Mouse (Mus musculus) G1E (cell line): ENCODE results near the gene Ttc16.

ENCODE experiments used
- CTCF ChIP-seq: IDR thresholded peaks from 2 replicates; pipeline ENCODE4 v1.5.1; 2012; ENCODE audit warnings: low read depth, low read length, inconsistent platforms, mixed read lengths
- GATA1 ChIP-seq: IDR thresholded peaks from 2 replicates; pipeline ENCODE4 v1.6.1; 2012; ENCODE audit warnings: borderline replicate concordance, low read length, inconsistent platforms, mixed read lengths

DNA sequence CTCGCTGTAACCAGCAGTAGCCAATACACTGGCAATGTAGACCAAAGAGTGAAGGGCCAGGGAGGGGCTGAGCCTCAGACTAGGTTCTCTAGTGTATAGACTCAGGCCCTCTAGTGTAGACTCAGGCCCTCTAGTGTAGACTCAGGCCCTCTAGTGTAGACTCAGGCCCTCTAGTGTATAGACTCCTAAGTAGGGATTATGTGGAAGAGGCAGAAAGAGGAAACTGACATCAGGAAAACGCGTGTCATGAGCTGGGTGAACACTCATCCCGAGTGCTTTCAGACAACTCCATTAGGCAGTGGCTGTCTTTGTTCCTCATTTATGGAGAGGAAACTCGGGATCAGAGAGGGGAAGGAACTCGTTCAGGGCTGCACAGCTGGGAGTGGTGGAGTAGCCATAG, 38.4 kb downstream of the Ttc16 start:
- TF ChIP-seq GATA1 (no peak), CTCF (no peak)
